Mouse (Mus musculus) B cell, adult 2 months (primary cell): ENCODE results near the gene Accsl.

Experiments
- DNase-seq, 2 experiments: peaks; one replicate each; pipeline ENCODE4 v3.0.0; 2022

Gene Accsl

GRCm38 (mm10) chr2:93873449-93874226, 4.7 kb upstream of the Accsl start:
- no peak for DNase-seq

GRCm38 (mm10) chr2:93872257-93872656, 3.3 kb upstream of the Accsl start:
- no peak for DNase-seq

DNA sequence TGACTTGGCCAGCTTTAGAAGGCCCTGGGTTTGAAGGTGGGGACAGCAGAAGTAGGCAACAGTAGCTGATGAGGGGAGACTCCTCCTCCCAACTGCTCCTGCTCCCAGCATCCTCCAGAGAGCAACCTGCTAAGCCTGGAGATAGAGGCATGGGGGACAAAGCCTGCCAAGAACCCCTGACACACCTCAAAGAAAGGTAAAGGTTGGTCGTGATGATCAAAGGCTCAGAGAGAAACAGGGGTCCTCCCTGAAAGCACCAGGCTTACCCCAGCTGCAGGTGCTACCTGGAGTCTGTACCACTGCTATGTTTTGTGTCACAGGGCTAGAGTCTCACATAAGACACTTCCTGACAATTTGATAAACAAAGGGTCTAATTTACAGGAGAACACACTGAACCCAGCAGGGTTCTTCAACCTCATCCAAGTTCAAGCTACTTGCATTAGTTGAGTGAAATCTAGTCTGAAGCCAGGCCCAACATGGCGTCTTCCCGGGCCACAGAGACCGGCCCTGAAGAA, 2.5 kb upstream of the Accsl start:
- DNase-seq, result no peak

GRCm38 (mm10) chr2:93870842-93871241, 1.9 kb upstream of the Accsl start:
- DNase-seq, result peak; percentile 50 to 56

GRCm38 (mm10) chr2:93868566-93868965, 391 bp downstream of the Accsl start:
- no peak for DNase-seq

DNA sequence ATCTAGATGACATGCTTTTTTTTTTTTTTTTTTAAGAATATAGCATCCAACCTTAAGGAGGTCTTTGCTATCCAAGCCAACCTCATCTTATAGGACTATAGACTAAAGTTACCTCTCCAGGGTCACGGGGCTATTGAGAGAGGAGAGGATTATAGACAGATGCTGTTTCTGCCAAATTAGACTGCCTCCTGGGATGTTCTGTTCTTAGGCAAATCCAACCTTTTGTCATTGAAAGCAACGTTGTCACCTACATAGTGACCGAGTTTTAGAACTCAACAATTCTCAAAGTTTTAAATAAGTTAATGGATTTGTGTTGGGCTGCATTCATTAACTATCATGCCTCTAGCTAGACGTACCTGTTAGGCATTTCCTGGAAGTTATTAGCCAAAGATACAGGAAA, 5.7 kb downstream of the Accsl start:
- DNase-seq, result no peak

GRCm38 (mm10) chr2:93858845-93859244, 10.1 kb downstream of the Accsl start:
- DNase-seq, result no peak

GRCm38 (mm10) chr2:93851303-93851702, 17.7 kb downstream of the Accsl start:
- no peak for DNase-seq

DNA sequence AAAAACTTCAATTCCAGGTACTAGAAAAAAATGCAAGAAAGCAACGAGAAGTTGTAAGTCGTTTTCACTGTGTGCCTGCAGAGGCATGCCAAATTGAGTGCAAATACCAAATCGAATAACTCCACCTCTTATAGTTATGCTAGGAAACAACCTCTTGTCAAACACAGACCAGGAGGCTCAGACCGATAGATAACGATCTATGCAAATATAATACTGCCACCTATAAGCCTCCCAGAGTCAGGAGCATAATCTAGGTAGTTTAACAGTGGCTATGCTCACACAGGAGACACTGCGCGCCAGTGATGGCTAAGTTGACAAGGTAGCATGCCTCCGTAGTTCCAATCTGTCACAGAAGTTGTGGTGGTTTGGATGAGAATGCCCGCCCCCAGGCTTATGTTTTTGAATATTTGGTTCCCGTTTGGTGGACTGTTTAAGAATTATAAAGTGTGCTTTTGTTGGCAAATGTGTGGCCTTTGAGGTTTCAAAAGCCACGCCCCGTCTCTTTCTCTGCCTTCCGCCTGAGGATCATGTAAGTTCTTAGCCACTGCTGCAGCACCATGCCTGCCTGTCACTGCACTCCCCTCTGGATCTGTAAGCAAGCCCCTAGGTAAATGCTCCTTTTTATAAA, 18.5 kb downstream of the Accsl start:
- peak; percentile 21 to 26 for DNase-seq

DNA sequence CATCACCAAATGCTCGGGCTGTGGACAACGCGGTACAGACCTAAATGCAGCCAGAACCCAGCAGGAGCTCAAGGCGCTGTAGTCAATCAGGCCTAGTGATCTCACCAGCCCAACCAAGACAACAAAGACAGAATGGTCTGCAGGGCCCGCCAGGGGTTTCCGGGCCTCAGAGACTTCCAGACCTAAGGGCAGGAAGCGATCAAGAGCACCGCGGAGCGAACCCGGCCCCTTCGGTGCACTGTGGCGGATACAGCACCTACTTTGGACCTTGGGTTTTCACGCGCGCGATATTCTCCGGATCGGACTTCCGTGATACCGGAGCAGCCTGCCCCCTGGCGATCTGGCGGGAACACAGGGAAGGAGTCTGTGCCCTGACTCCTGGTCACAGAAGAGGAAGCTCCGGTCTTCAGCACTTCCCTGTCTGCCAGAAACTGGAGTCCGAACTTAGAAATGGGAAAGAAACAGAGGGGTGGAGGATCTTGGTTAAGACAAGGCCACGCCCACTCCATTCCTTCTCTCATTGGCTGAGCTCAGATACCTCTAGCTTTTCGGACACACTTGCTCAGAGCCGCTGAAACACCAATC, 19.4 kb downstream of the Accsl start, which contains the start of gene Accs:
Accs (minus strand) TSS at position 439 of the 585 bp plus-strand sequence.
- peak; percentile 54 to 58 for DNase-seq

DNA sequence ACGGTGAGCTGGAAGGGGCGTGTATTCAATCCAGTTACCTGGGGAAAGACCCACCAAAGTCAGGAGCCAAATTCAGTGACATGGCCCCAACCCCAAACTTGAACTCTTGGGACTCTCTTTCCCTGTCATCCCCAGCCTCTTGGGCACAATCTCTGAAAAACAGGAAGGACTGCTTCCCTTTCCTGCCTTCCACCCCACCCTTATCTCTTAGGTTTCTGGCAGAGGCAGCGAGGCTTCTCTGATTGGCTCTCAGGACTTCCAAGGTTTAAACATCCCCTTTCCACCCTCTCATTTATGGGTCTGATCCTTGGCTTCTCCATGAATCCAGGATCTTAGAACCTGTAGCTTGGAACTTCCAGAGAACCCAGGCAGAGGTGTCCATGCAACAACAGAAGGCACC, 27.6 kb downstream of the Accsl start:
- DNase-seq, result no peak

DNA sequence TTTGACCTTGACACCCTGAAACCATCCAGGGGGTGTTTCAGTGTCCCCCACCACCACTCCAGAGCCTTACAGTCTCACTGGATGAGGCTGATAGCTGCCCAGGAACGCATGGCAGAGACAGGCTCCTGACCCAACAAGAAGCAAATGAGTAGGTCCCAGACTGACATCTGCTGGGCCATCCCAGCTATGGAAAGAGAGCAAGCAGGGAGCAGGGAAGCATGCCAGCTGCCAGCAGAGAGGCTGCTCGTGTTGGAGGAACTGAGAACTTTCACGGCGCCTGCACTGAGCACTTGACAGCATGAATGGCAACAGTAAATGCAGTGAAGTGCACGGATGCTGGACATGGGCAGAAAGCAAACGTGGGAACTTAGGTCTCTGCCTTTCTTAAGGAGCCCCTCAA, 28.8 kb downstream of the Accsl start:
- DNase-seq, result no peak

- no peak for DNase-seq
Observed at GRCm38 (mm10) chr2:93838931-93839330, 30.0 kb downstream of the Accsl start.

- DNase-seq, result no peak
Observed at GRCm38 (mm10) chr2:93836232-93836785, 32.6 kb downstream of the Accsl start.

DNA sequence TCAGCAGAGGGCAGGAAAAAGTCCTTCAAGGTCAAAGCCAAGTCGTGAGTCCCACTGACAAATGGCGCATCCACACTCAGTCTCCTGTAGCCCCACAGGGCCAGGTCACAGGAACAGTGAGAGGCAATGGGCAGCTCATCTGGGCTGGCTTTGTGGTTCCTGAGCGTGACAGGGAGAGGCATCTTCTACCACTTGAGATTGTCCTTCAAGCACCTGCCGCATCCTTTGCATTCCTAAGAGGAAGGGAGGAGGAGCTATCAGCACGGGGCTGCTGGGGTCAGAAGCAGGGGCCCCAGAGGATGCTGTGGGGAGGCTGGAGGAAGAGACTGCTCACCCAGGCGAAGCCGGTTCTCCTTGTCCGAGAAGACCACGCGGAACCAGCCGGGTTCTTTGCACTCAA, 33.4 kb downstream of the Accsl start:
- DNase-seq, result no peak

DNA sequence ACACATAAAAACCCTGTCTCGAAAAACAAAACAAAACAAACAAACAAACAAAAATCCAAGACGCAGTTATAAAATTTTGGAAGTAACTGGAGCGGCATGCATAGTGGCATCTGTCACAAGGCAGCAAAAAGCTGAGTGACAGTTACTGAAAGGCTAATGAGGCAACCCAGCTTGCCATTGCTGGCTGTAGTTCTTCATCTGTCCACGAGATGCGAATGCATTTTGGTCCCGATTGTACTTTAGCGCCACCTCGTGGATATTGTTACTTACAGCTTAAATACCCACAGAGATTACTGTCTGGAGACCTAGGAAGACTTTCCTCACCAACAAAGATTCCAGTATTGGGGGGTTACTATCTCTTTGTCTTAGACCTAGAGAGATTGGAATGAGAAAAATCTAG, 45.4 kb downstream of the Accsl start:
- DNase-seq, result peak; percentile 76 to 82

GRCm38 (mm10) chr2:93822045-93822749, 46.8 kb downstream of the Accsl start, which contains the start of gene Ext2:
Ext2 (minus strand) TSS chr2:93822568.
- peak; percentile 94 to 95 for DNase-seq

- no peak for DNase-seq
Observed at GRCm38 (mm10) chr2:93817791-93818190, 51.2 kb downstream of the Accsl start.

GRCm38 (mm10) chr2:93813343-93813742, 55.6 kb downstream of the Accsl start:
- no peak for DNase-seq

DNA sequence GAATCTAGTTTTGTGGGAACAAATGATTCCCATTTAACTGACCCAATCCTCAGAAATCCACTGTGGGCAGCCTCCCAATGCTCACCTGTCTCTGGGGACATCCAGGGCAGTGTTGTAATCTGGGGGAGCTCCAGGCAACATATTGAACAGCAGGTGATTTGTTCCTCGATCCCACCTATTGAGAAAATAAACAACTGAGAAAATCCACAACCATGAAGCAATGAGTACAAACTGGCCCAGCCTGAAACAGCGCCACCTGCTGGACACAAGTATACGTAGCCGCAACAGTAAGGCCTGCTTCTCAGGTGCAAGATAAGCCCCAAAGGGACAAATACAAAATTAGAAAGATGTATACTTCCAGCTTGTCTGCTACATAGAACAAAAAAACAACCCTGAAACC, 57.1 kb downstream of the Accsl start:
- peak; percentile 75 to 78 for DNase-seq

GRCm38 (mm10) chr2:93809931-93810330, 59.0 kb downstream of the Accsl start:
- DNase-seq, result peak; percentile 36 to 44

- DNase-seq, result no peak
Observed at GRCm38 (mm10) chr2:93808071-93808470, 60.9 kb downstream of the Accsl start.

GRCm38 (mm10) chr2:93807440-93807839, 61.5 kb downstream of the Accsl start:
- no peak for DNase-seq
